Mouse (Mus musculus) myocyte (in vitro differentiated cells): ENCODE measurements around the gene Mettl9. TPM values are rescaled to one million over a fixed set of nuclear protein-coding genes. Genes with fewer than 3 reads are reported as not detected.

Source experiments
- H3K27me3 ChIP-seq: one replicate; pipeline ENCODE4 v1.6.1; 2011; ENCODE audit not compliant: control insufficient read depth, insufficient read depth, insufficient read length
- H3K36me3 ChIP-seq: one replicate; pipeline ENCODE4 v1.6.1; 2011; ENCODE audit not compliant: control insufficient read depth, insufficient read depth
- H3K4me2 ChIP-seq: one replicate; pipeline ENCODE4 v1.6.1; 2011; ENCODE audit warnings: low read depth, control low read depth
- H3K4me3 ChIP-seq: one replicate; pipeline ENCODE4 v1.5.1; 2011; ENCODE audit warnings: mild to moderate bottlenecking, control low read depth, moderate library complexity
- H3K79me2 ChIP-seq: one replicate; pipeline ENCODE4 v1.6.1; 2011; ENCODE audit not compliant: control insufficient read depth, insufficient read depth
- H3ac ChIP-seq: one replicate; pipeline ENCODE4 v1.6.1; 2011; ENCODE audit not compliant: control insufficient read depth, insufficient read length
- CEBPB ChIP-seq: IDR thresholded peaks from 2 replicates; pipeline ENCODE4 v1.6.1; 2011; ENCODE audit warnings: mild to moderate bottlenecking, moderate library complexity; ENCODE audit not compliant: poor library complexity, insufficient read depth, severe bottlenecking
- E2F4 ChIP-seq: IDR thresholded peaks from one replicate; pipeline ENCODE4 v1.6.1; 2011; ENCODE audit warnings: mild to moderate bottlenecking, control low read depth, moderate library complexity; ENCODE audit not compliant: insufficient read depth
- MAX ChIP-seq: IDR thresholded peaks from one replicate; pipeline ENCODE4 v1.6.1; 2011; ENCODE audit warnings: low read depth, mild to moderate bottlenecking, control low read depth
- MYOD1 ChIP-seq, 3 experiments: IDR thresholded peaks; one replicate each; pipeline ENCODE4 v1.6.1; 2011; ENCODE audit warnings: control low read depth in 2 of 3, low read depth in 2 of 3, mild to moderate bottlenecking in 2 of 3, moderate library complexity in 1 of 3; ENCODE audit not compliant: insufficient read length in 2 of 3, control insufficient read depth in 1 of 3
- MYOG ChIP-seq, 3 experiments: IDR thresholded peaks; one replicate each; pipeline ENCODE4 v1.6.1; 2011; ENCODE audit warnings: control low read depth in 2 of 3, low read depth in 2 of 3, mild to moderate bottlenecking in 2 of 3; ENCODE audit not compliant: insufficient read length in 2 of 3, control insufficient read depth in 1 of 3, insufficient read depth in 1 of 3
- POLR2A ChIP-seq: IDR thresholded peaks from one replicate; pipeline ENCODE4 v1.6.1; 2011; ENCODE audit warnings: low read depth, mild to moderate bottlenecking, control low read depth, moderate library complexity; ENCODE audit not compliant: insufficient read length
- POLR2AphosphoS2 ChIP-seq: IDR thresholded peaks from one replicate; pipeline ENCODE4 v1.6.1; 2011; ENCODE audit warnings: low read depth, control low read depth; ENCODE audit not compliant: insufficient read length
- REST ChIP-seq: IDR thresholded peaks from one replicate; pipeline ENCODE4 v1.6.1; 2011; ENCODE audit warnings: mild to moderate bottlenecking, control low read depth, moderate library complexity; ENCODE audit not compliant: insufficient read depth, insufficient read length
- SRF ChIP-seq: IDR thresholded peaks from one replicate; pipeline ENCODE4 v1.6.1; 2011; ENCODE audit warnings: low read depth; ENCODE audit not compliant: control insufficient read depth, insufficient read length
- TCF12 ChIP-seq: IDR thresholded peaks from one replicate; pipeline ENCODE4 v1.6.1; 2011; ENCODE audit warnings: mild to moderate bottlenecking, control low read depth; ENCODE audit not compliant: poor library complexity, insufficient read depth, severe bottlenecking
- TCF3 ChIP-seq: IDR thresholded peaks from one replicate; pipeline ENCODE4 v1.6.1; 2011; ENCODE audit warnings: low read depth, control low read depth; ENCODE audit not compliant: insufficient read length
- USF1 ChIP-seq: IDR thresholded peaks from one replicate; pipeline ENCODE4 v1.6.1; 2011; ENCODE audit warnings: low read depth, mild to moderate bottlenecking, control low read depth, moderate library complexity
- polyA plus RNA-seq: library from polyadenylated mRNA; unstranded; fragments of >200 nt; fragmentation: generic; extraction: Trizol; gene quantifications from one replicate; pipeline ENCODE4 v1.2.1, GENCODE M21; 2012; ENCODE audit warnings: missing spikeins

Gene Mettl9
- polyA plus RNA-seq, result 23.5 TPM

GRCm38 (mm10) chr7:121033856-121034652 is at the start of gene Mettl9:
Gene Mettl9, plus strand, starts transcription at chr7:121034445.
- peak within 1 kb of the TSS; percentile 70 for H3K4me3 ChIP-seq
- no peaks in the 10 kb centered on the region for H3K36me3 ChIP-seq
- TF ChIP-seq USF1 (no peak), POLR2AphosphoS2 (peak; percentile 60), POLR2A (peak; percentile 82), MYOG (IDR thresholded peaks at IDR 0.05; ENCODE audit: control insufficient read depth in 1 of 3, insufficient read depth in 1 of 3, insufficient read length in 2 of 3, low read depth in 2 of 3) (peak in 1 of 3 experiments; percentile 58), CEBPB (no peak), E2F4 (peak; percentile 63)
- peak within 1 kb of the TSS; percentile 66 for H3ac ChIP-seq
- H3K4me2 ChIP-seq, result peak within 1 kb of the TSS; percentile 85
- peaks cover 38% of the 10 kb centered on the region for H3K79me2 ChIP-seq
- H3K27me3 ChIP-seq, result no peaks in the 10 kb centered on the region

- Histone ChIP-seq H3K27me3 (peaks cover 8% of the 10 kb centered on the region), H3K36me3 (no peaks in the 10 kb centered on the region)
Observed at GRCm38 (mm10) chr7:120991191-120991590, 43.1 kb upstream of the Mettl9 start.

GRCm38 (mm10) chr7:120999021-120999530 is 35.2 kb upstream of the Mettl9 start:
- no peak overlapping the region for H3K4me2 ChIP-seq
- no peaks in the 10 kb centered on the region for H3K36me3 ChIP-seq
- H3K4me3 ChIP-seq, result no peak overlapping the region
- no peak for TF ChIP-seq MAX
- no peak for TF ChIP-seq POLR2AphosphoS2
- TF ChIP-seq TCF3, result no peak
- no peak for TF ChIP-seq MYOG (IDR thresholded peaks at IDR 0.05; ENCODE audit: control insufficient read depth in 1 of 3, insufficient read depth in 1 of 3, insufficient read length in 2 of 3, low read depth in 2 of 3)
- no peak for TF ChIP-seq SRF
- TF ChIP-seq CEBPB, result no peak
- no peak for TF ChIP-seq POLR2A
- no peak for TF ChIP-seq TCF12
- TF ChIP-seq REST, result no peak
- TF ChIP-seq E2F4, result no peak
- no peak for TF ChIP-seq USF1
- no peaks in the 10 kb centered on the region for H3K27me3 ChIP-seq
- no peak overlapping the region for H3ac ChIP-seq
- no peaks in the 10 kb centered on the region for H3K79me2 ChIP-seq

More at GRCm38 (mm10) chr7:120991191-120991590, 43.1 kb upstream of the Mettl9 start:
- Histone ChIP-seq H3K4me3 (no peak overlapping the region), H3K4me2 (no peak overlapping the region), H3ac (no peak overlapping the region), H3K79me2 (no peaks in the 10 kb centered on the region)
- TF ChIP-seq USF1, result no peak
- no peak for TF ChIP-seq MYOD1 (IDR thresholded peaks at IDR 0.05; ENCODE audit: control insufficient read depth in 1 of 3, insufficient read length in 2 of 3, low read depth in 2 of 3)
- no peak for TF ChIP-seq POLR2AphosphoS2
- no peak for TF ChIP-seq E2F4
- no peak for TF ChIP-seq MAX
- TF ChIP-seq CEBPB, result no peak
- TF ChIP-seq MYOG (IDR thresholded peaks at IDR 0.05; ENCODE audit: control insufficient read depth in 1 of 3, insufficient read depth in 1 of 3, insufficient read length in 2 of 3, low read depth in 2 of 3), result no peak
- TF ChIP-seq SRF, result no peak
- no peak for TF ChIP-seq REST
- TF ChIP-seq TCF3, result no peak
- TF ChIP-seq TCF12, result no peak
- TF ChIP-seq POLR2A, result no peak

GRCm38 (mm10) chr7:121000065-121000822 is 34.0 kb upstream of the Mettl9 start:
- H3K27me3 ChIP-seq, result no peaks in the 10 kb centered on the region
- H3K36me3 ChIP-seq, result no peaks in the 10 kb centered on the region
- no peaks in the 10 kb centered on the region for H3K79me2 ChIP-seq
- no peak overlapping the region for H3ac ChIP-seq
- TF ChIP-seq E2F4 (no peak), POLR2AphosphoS2 (no peak)
- H3K4me2 ChIP-seq, result no peak overlapping the region
- no peak overlapping the region for H3K4me3 ChIP-seq
